Mouse (Mus musculus) lung, postnatal 0 days (tissue): ENCODE measurements at regions not wholly inside any gene's neighbourhood (a gene's known extent, or its start where the extent isn't known, plus 50 kb on each side); places are given as distances from the start of the nearest gene placed in this dataset.

Source experiments
- ATAC-seq: fragments of 200-750 bp; cut with Nextera tagmentation; 2 replicates; pipeline ENCODE4 v1.8.0; 2017; ENCODE audit warnings: moderate library complexity
- DNase-seq: peaks from one replicate; pipeline ENCODE4 v3.0.0-alpha.2; 2016; ENCODE audit warnings: low spot score
- H3K27ac ChIP-seq: fragments of 300-500 bp; sonication (generic); 2 replicates; pipeline ENCODE4 v1.5.1; 2014; ENCODE audit warnings: antibody characterized with exemption, mild to moderate bottlenecking, low read length, mixed read lengths
- H3K27me3 ChIP-seq: fragments of 300-500 bp; sonication (generic); replicated peaks from 2 replicates; pipeline ENCODE4 v1.6.1; 2014; ENCODE audit warnings: low read length, mixed read lengths; ENCODE audit not compliant: insufficient read depth
- H3K36me3 ChIP-seq: fragments of 300-500 bp; sonication (generic); 2 replicates; pipeline ENCODE4 v1.6.1; 2014; ENCODE audit warnings: low read length, mixed read lengths; ENCODE audit not compliant: insufficient read depth
- H3K4me1 ChIP-seq: fragments of 300-500 bp; sonication (generic); 2 replicates; pipeline ENCODE4 v1.6.1; 2014; ENCODE audit warnings: antibody characterized with exemption, low read depth, low read length, mixed read lengths; ENCODE audit not compliant: insufficient read depth
- H3K4me2 ChIP-seq: fragments of 300-500 bp; sonication (generic); replicated peaks from 2 replicates; pipeline ENCODE4 v1.6.1; 2014; ENCODE audit warnings: low read depth, mild to moderate bottlenecking, low read length, moderate library complexity, mixed read lengths
- H3K4me3 ChIP-seq: fragments of 300-500 bp; sonication (generic); 2 replicates; pipeline ENCODE4 v1.5.1; 2014; ENCODE audit warnings: low read depth, low read length
- H3K9ac ChIP-seq: fragments of 300-500 bp; sonication (generic); replicated peaks from 2 replicates; pipeline ENCODE4 v1.6.1; 2014; ENCODE audit warnings: low read depth, mild to moderate bottlenecking
- H3K9me3 ChIP-seq: fragments of 300-500 bp; sonication (generic); 2 replicates; pipeline ENCODE4 v1.6.1; 2016; ENCODE audit warnings: low read length, mixed read lengths
- CTCF ChIP-seq: IDR thresholded peaks from 2 replicates; pipeline ENCODE4 v1.5.1; 2016; ENCODE audit warnings: antibody characterized with exemption, mild to moderate bottlenecking
- EP300 ChIP-seq: IDR thresholded peaks from 2 replicates; pipeline ENCODE4 v1.6.1; 2016; ENCODE audit warnings: antibody characterized with exemption, mild to moderate bottlenecking, control low read depth
- WGBS: fragments of 180-500 bp; shearing (Covaris S2); extraction: QIAGEN DNeasy Blood & Tissue Kit; methylation state at CpG from one replicate; pipeline ENCODE4 v1.1.7; 2014; 5-methylcytosine and 5-hydroxymethylcytosine counted together

- Histone ChIP-seq H3K27me3 (no peaks in the 10 kb centered on the region), H3K9me3 (no peaks in the 10 kb centered on the region), H3K27ac (no peak overlapping the region), H3K36me3 (no peaks in the 10 kb centered on the region), H3K4me3 (no peak overlapping the region), H3K4me1 (no peaks in the 10 kb centered on the region), H3K9ac (no peak overlapping the region), H3K4me2 (no peak overlapping the region)
- TF ChIP-seq EP300 (no peak), CTCF (no peak)
- DNase-seq = no peak
- WGBS = 59% methylated on average over 1 of the region's 1 CpGs
- ATAC-seq = no peak
These were observed 358.7 kb downstream of the Atp6ap1l start for GRCm38 (mm10) chr13:90546288-90547035.

GRCm38 (mm10) chr13:90545816-90546215, 359.3 kb downstream of the Atp6ap1l start:
- H3K4me1 ChIP-seq = no peaks in the 10 kb centered on the region
- no peak overlapping the region for H3K27ac ChIP-seq
- TF ChIP-seq EP300 = no peak
- TF ChIP-seq CTCF = no peak
- no peak for DNase-seq
- no peaks in the 10 kb centered on the region for H3K36me3 ChIP-seq
- no peaks in the 10 kb centered on the region for H3K9me3 ChIP-seq
- no peaks in the 10 kb centered on the region for H3K27me3 ChIP-seq
- H3K4me3 ChIP-seq = no peak overlapping the region
- H3K9ac ChIP-seq = no peak overlapping the region
- no peak for ATAC-seq
- H3K4me2 ChIP-seq = no peak overlapping the region

GRCm38 (mm10) chr13:90537525-90537924, 367.6 kb downstream of the Atp6ap1l start:
- DNase-seq (no peak), ATAC-seq (no peak)
- Histone ChIP-seq H3K27ac (no peak overlapping the region), H3K9ac (no peak overlapping the region), H3K4me3 (no peak overlapping the region), H3K9me3 (no peaks in the 10 kb centered on the region), H3K36me3 (no peaks in the 10 kb centered on the region), H3K4me2 (no peak overlapping the region), H3K27me3 (no peaks in the 10 kb centered on the region), H3K4me1 (no peaks in the 10 kb centered on the region)
- WGBS = 97% methylated on average over 1 of the region's 1 CpGs
- no peak for TF ChIP-seq CTCF
- TF ChIP-seq EP300 = no peak

- no peaks in the 10 kb centered on the region for H3K27me3 ChIP-seq
- TF ChIP-seq CTCF (no peak), EP300 (no peak)
- no peaks in the 10 kb centered on the region for H3K36me3 ChIP-seq
- no peaks in the 10 kb centered on the region for H3K4me1 ChIP-seq
- DNase-seq = no peak
- H3K9me3 ChIP-seq = no peaks in the 10 kb centered on the region
- no peak overlapping the region for H3K4me3 ChIP-seq
- WGBS = 83% methylated on average over 3 of the region's 3 CpGs
- H3K9ac ChIP-seq = no peak overlapping the region
- ATAC-seq = no peak
- no peak overlapping the region for H3K4me2 ChIP-seq
- H3K27ac ChIP-seq = no peak overlapping the region
These were observed 378.2 kb downstream of the Atp6ap1l start for GRCm38 (mm10) chr13:90526998-90527397.

- Histone ChIP-seq H3K4me2 (no peak overlapping the region), H3K27me3 (no peaks in the 10 kb centered on the region), H3K9ac (no peak overlapping the region), H3K4me1 (no peaks in the 10 kb centered on the region), H3K36me3 (no peaks in the 10 kb centered on the region), H3K9me3 (no peaks in the 10 kb centered on the region), H3K4me3 (no peak overlapping the region), H3K27ac (no peak overlapping the region)
- TF ChIP-seq CTCF = no peak
- TF ChIP-seq EP300 = no peak
- DNase-seq = no peak
- ATAC-seq = no peak
- WGBS = 64% methylated on average over 2 of the region's 2 CpGs
These were observed 379.4 kb downstream of the Atp6ap1l start for GRCm38 (mm10) chr13:90525801-90526200.

GRCm38 (mm10) chr13:90521758-90522245, 383.4 kb downstream of the Atp6ap1l start:
- Histone ChIP-seq H3K4me1 (no peaks in the 10 kb centered on the region), H3K9me3 (no peaks in the 10 kb centered on the region), H3K4me3 (no peak overlapping the region), H3K27me3 (no peaks in the 10 kb centered on the region), H3K27ac (peak overlapping the region; percentile 2; the same call in 1 of the 2 replicates), H3K36me3 (no peaks in the 10 kb centered on the region), H3K9ac (no peak overlapping the region), H3K4me2 (no peak overlapping the region)
- no peak for DNase-seq
- no peak for TF ChIP-seq EP300
- TF ChIP-seq CTCF = no peak
- WGBS = 33% methylated on average over 4 of the region's 4 CpGs
- no peak for ATAC-seq
